10 mouse cellular contexts compared by ENCODE assay signal in genomic region chr1:135169556-135170224, GRCm38 (mm10). TPM values are rescaled to one million over a fixed set of nuclear protein-coding genes. Genes with fewer than 3 reads are reported as not detected.
DNase-seq lines count a peak whose midpoint lies in the region; ATAC-seq and TF ChIP-seq lines count a peak whose summit lies in the region.
"Had no signal": no experiment of that assay in that cellular context is flagged by ENCODE, and none has a peak within 500 bp of the region (broad histone marks: within the 10 kb centered on the region; RNA-seq: fewer than 3 reads in every experiment).

No protein-coding gene starts in this region.

- no peak overlapping the region for H3K9ac ChIP-seq in intestine, embryonic 14.5 days (ENCODE audit: low read length)
- no peak overlapping the region for H3K9ac ChIP-seq in intestine, postnatal 0 days (ENCODE audit: low read depth, low read length)
- H3K9ac ChIP-seq: embryonic facial prominence, embryonic 12.5 days; liver, embryonic 14.5 days had no signal

- H3K4me2 ChIP-seq in intestine, embryonic 14.5 days (ENCODE audit: low read length): 0 out of 2 replicates have a peak overlapping the region, but pooled peaks have one; percentile 11
- no peak overlapping the region for H3K4me2 ChIP-seq in intestine, postnatal 0 days (replicated peaks; ENCODE audit: low read depth)
- H3K4me2 ChIP-seq: embryonic facial prominence, embryonic 12.5 days had no signal

- no peak overlapping the region for H3K27ac ChIP-seq in intestine, embryonic 14.5 days (ENCODE audit: low read depth)
- no peak overlapping the region for H3K27ac ChIP-seq in intestine, postnatal 0 days (ENCODE audit: low read depth, low read length)
- H3K27ac ChIP-seq: embryonic facial prominence, embryonic 12.5 days; liver, embryonic 14.5 days had no signal

- no peaks in the 10 kb centered on the region for H3K27me3 ChIP-seq in intestine, embryonic 14.5 days (replicated peaks; ENCODE audit: control insufficient read depth, insufficient read depth, low read length)
- H3K27me3 ChIP-seq in intestine, postnatal 0 days (replicated peaks; ENCODE audit: control insufficient read depth, insufficient read depth, low read length): no peaks in the 10 kb centered on the region
- H3K27me3 ChIP-seq: embryonic facial prominence, embryonic 12.5 days had no signal

- WGBS in intestine, embryonic 14.5 days: 43% methylated on average over 12 of the region's 12 CpGs
- 36% methylated on average over 12 of the region's 12 CpGs for WGBS in intestine, postnatal 0 days

- H3K9me3 ChIP-seq in intestine, embryonic 14.5 days (ENCODE audit: control insufficient read depth, low read length): no peaks in the 10 kb centered on the region
- H3K9me3 ChIP-seq in intestine, postnatal 0 days (ENCODE audit: control insufficient read depth): no peaks in the 10 kb centered on the region
- H3K9me3 ChIP-seq: embryonic facial prominence, embryonic 12.5 days had no signal

- ATAC-seq in intestine, embryonic 14.5 days (replicated peaks; ENCODE audit: low FRiP score, low TSS enrichment, low read depth): no peak
- ATAC-seq in intestine, postnatal 0 days: no peak

- DNase-seq in intestine, embryonic 14.5 days (ENCODE audit: low spot score): no peak
- peak; percentile 36 for DNase-seq in NIH3T3 (ENCODE audit: low read depth)
- DNase-seq in adrenal gland, postnatal 36 days: peak; percentile 68 to 79
- peak; percentile 84 to 86 for DNase-seq in kidney, postnatal 36 days
- no peak for DNase-seq in spleen, postnatal 36 days (ENCODE audit: low spot score in 2 of 2)
- no peak for DNase-seq in gastrocnemius, postnatal 14 days

- intact Hi-C loops in gastrocnemius, postnatal 14 days (cut with DNase I; ENCODE audit: low total_unique reads): loop anchor here (5.0 kb wide), 2 partner anchors 88 to 198 kb away; partner anchors contain the start of gene Elf3

- H3K36me3 ChIP-seq in intestine, embryonic 14.5 days (ENCODE audit: control insufficient read depth, insufficient read depth, low read length): no peaks in the 10 kb centered on the region
- H3K36me3 ChIP-seq in intestine, postnatal 0 days (ENCODE audit: control insufficient read depth, insufficient read depth): no peaks in the 10 kb centered on the region
- H3K36me3 ChIP-seq: embryonic facial prominence, embryonic 12.5 days had no signal

- H3K4me3 ChIP-seq in intestine, embryonic 14.5 days (ENCODE audit: low read depth, low read length): no peak overlapping the region
- H3K4me3 ChIP-seq in intestine, postnatal 0 days (ENCODE audit: low read depth, low read length): no peak overlapping the region
- H3K4me3 ChIP-seq: embryonic facial prominence, embryonic 12.5 days had no signal

- H3K4me1 ChIP-seq in intestine, embryonic 14.5 days (replicated peaks; ENCODE audit: control insufficient read depth, insufficient read depth, low read length): peaks cover 6% of the 10 kb centered on the region; the same call in 1 of the 2 replicates
- H3K4me1 ChIP-seq in intestine, postnatal 0 days (replicated peaks; ENCODE audit: control insufficient read depth, insufficient read depth, low read length): peaks cover 9% of the 10 kb centered on the region; the same call in 1 of the 2 replicates
- H3K4me1 ChIP-seq: embryonic facial prominence, embryonic 12.5 days had no signal

- TF ChIP-seq CTCF in intestine, postnatal 0 days (IDR thresholded peaks at IDR 0.05; ENCODE audit: low read depth): no peak

RNA-seq across cellular contexts. Expression of gene Gpr37l1, which starts 2.2 kb away (rescaled TPM):
- polyA plus RNA-seq in intestine, embryonic 14.5 days (2014; fragmentation: Nextera tagmentation; extraction: Ambion mirVana): 0.35 and 0.50 TPM in 2 replicates
- 1.7 and 2.0 TPM in 2 replicates for polyA plus RNA-seq in intestine, postnatal 0 days (2015; fragmentation: Nextera tagmentation; extraction: Ambion mirVana)
- total RNA-seq in adrenal gland, postnatal 36 days (2021): 1 to 10 TPM in 1 of 2 experiments, under 1 TPM in 1; 0.83 to 1.5 TPM
- total RNA-seq in gastrocnemius, postnatal 14 days (2021): 1 to 10 TPM in 1 of 2 experiments, under 1 TPM in 1; 0.78 to 2.5 TPM
- total RNA-seq: neutrophil, adult 5-6 weeks had no signal
- polyA plus RNA-seq: embryonic facial prominence, embryonic 12.5 days had no signal

RNA-seq across cellular contexts. Expression of gene Arl8a, which starts 23.1 kb away (rescaled TPM):
- 54.2 and 55.1 TPM in 2 replicates for polyA plus RNA-seq in intestine, embryonic 14.5 days (2014; fragmentation: Nextera tagmentation; extraction: Ambion mirVana)
- polyA plus RNA-seq in intestine, postnatal 0 days (2015; fragmentation: Nextera tagmentation; extraction: Ambion mirVana): 66.6 and 68.8 TPM in 2 replicates
- total RNA-seq in adrenal gland, postnatal 36 days (2021): 10 to 100 TPM; 52.5 to 56.3 TPM
- total RNA-seq in gastrocnemius, postnatal 14 days (2021): 10 to 100 TPM; 25.1 to 26.8 TPM

RNA-seq across cellular contexts. Expression of gene Ptpn7, which starts 37.2 kb away (rescaled TPM):
- 2.0 TPM in 2 replicates for polyA plus RNA-seq in intestine, embryonic 14.5 days (2014; fragmentation: Nextera tagmentation; extraction: Ambion mirVana)
- 0.73 and 0.76 TPM in 2 replicates for polyA plus RNA-seq in intestine, postnatal 0 days (2015; fragmentation: Nextera tagmentation; extraction: Ambion mirVana)
- total RNA-seq in adrenal gland, postnatal 36 days (2021): 1 to 10 TPM in 1 of 2 experiments, under 1 TPM in 1; 0.63 to 1.1 TPM
- under 1 TPM; 0.18 to 0.41 TPM for total RNA-seq in gastrocnemius, postnatal 14 days (2021)

Comparison
In these comparisons a context has a peak if more than half of its experiments do, and no peak if none do; other contexts are left out.
1. DNase-seq: peak in NIH3T3 (single experiment), adrenal gland, postnatal 36 days (2 of 2) and kidney, postnatal 36 days (2 of 2); none in intestine, embryonic 14.5 days (single experiment), spleen, postnatal 36 days (0 of 2) and gastrocnemius, postnatal 14 days (single experiment).